Mouse (Mus musculus): ENCODE data around the gene Ctsll3. TPM values are rescaled to one million over a fixed set of nuclear protein-coding genes. Genes with fewer than 3 reads are reported as not detected.

Ctsll3 gene
- total RNA-seq, 2 experiments from 2014 or later, result not detected

- intact Hi-C loops (cut with DNase I), result no loop called here
- no peak for DNase-seq
Measured at GRCm38 (mm10) chr13:60750930-60751329, 51.7 kb downstream of the Ctsll3 start.

GRCm38 (mm10) chr13:60748556-60748955 is 54.1 kb downstream of the Ctsll3 start:
- DNase-seq, result no peak
- intact Hi-C loops (cut with DNase I), result no loop called here

Other genes with a start within 250 kb of the Ctsll3 start
- 10 to 100 TPM; 22.3 to 25.4 TPM for gene Dapk1, start 200.9 kb downstream of the Ctsll3 start, total RNA-seq (2021)
- gene BC051665, start 16.5 kb downstream of the Ctsll3 start, total RNA-seq (2021), result not detected
- gene 4930486L24Rik, start 61.6 kb upstream of the Ctsll3 start, total RNA-seq (2021), result 1 to 10 TPM in 1 of 2 experiments, not detected in 1; 1.2 TPM
- gene Gm49392, start 94.0 kb upstream of the Ctsll3 start, total RNA-seq (2021), result 1 to 10 TPM in 1 of 2 experiments, not detected in 1; 1.6 TPM
- 10 to 100 TPM; 12.6 to 14.8 TPM for gene Ctla2b, start 94.6 kb upstream of the Ctsll3 start, total RNA-seq (2021)
- not detected for gene Tpbpb, start 102.0 kb upstream of the Ctsll3 start, total RNA-seq (2021)
- gene Gm49393, start 132.7 kb upstream of the Ctsll3 start, total RNA-seq (2021), result not detected
- under 1 TPM in 1 of 2 experiments, not detected in 1; 0.48 TPM for gene Gm49391, start 133.7 kb upstream of the Ctsll3 start, total RNA-seq (2021)
- gene Ctla2a, start 133.8 kb upstream of the Ctsll3 start, total RNA-seq (2021), result 100 to 1,000 TPM; 103 to 113 TPM
- gene Tpbpa, start 139.1 kb upstream of the Ctsll3 start, total RNA-seq (2021), result not detected
- gene Ctsj, start 203.1 kb upstream of the Ctsll3 start, total RNA-seq (2021), result not detected
- gene Ctsq, start 237.8 kb upstream of the Ctsll3 start, total RNA-seq (2021), result not detected